Mouse (Mus musculus) small intestine, adult 2 months (tissue): Measurements from ENCODE around the gene Olfr646.

Experiments
- CTCF ChIP-seq: fragments of 200-500 bp; IDR thresholded peaks from 2 replicates; pipeline ENCODE4 v1.5.1; 2012; ENCODE audit warnings: low read depth, mild to moderate bottlenecking, control low read depth, inconsistent platforms, low read length, moderate library complexity, mixed read lengths; ENCODE audit not compliant: insufficient replicate concordance, insufficient read length; ENCODE audit errors: extremely low read depth
- POLR2A ChIP-seq: fragments of 200-500 bp; IDR thresholded peaks from 2 replicates; pipeline ENCODE4 v1.6.1; 2012; ENCODE audit warnings: low read depth, mild to moderate bottlenecking, control low read depth, inconsistent platforms, low read length, moderate library complexity

DNA sequence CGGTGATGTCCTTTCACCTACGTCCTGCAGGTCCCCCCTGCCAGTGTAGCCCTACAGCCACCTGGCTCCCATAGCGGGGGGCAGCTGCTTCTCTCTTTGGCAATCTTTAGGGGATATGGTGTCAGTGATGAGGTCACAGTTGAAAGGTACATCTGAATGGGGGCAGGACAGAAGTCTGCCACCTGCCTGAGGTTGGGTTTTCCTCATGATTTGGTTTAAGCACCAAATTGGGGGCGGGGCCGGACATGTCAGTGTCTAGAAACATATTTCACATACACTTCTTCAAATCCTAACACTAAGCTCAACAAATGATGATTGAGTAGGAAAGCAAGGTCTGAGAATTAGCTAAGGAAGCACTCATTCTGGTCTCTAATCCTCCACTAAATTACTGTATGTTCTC, 25.1 kb downstream of the Olfr646 start, which contains the start of gene Ubqln5:
- no peak for TF ChIP-seq POLR2A
- no peak for TF ChIP-seq CTCF
